Mouse (Mus musculus): Measurements from ENCODE around the gene Sash1. TPM values are rescaled to one million over a fixed set of nuclear protein-coding genes. Genes with fewer than 3 reads are reported as not detected.
A peak's percentile ranks its signal among the peaks of the same experiment; 100 is the strongest.

Gene Sash1
- total and polyA plus RNA-seq, 2 experiments from 2014 or later: 5.0 to 47.4 TPM

DNA sequence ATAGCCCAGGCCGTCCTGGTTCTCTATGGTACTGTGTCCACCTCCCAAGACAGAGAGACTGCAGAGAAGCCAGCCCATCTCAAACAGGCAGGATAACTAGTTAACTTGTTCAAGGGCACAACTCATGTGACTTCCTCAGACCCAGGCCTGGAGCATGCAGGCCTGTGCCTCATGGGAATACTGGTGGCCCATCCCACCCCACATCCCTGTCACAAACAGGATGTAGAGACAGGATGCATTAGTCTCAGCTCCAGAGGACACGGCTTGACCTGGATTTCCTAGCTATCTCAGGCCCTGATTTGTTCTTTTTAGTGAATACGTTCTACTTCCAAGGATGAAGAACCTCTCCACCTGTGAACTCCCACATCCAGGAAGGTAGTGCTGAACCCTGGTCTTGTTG, 80.5 kb downstream of the Sash1 start:
- Histone ChIP-seq H3K4me2 (ENCODE audit: low read depth, low read length, poor library complexity, severe bottlenecking) (no peak overlapping the region), H3K27me3 (ENCODE audit: insufficient read depth, low read length) (no peaks in the 10 kb centered on the region), H3K4me3 (ENCODE audit: low read depth, low read length) (no peak overlapping the region), H3K9ac (replicated peaks; ENCODE audit: low read length, poor library complexity, severe bottlenecking) (no peak overlapping the region), H3K4me1 (ENCODE audit: insufficient read depth, low read length) (peaks cover 16% of the 10 kb centered on the region; the same call in 1 of the 2 replicates), H3K9me3 (ENCODE audit: low read length) (no peaks in the 10 kb centered on the region), H3K27ac (ENCODE audit: low read depth, low read length) (no peak overlapping the region), H3K36me3 (ENCODE audit: insufficient read depth, low read length) (no peaks in the 10 kb centered on the region)
- 99% methylated on average over 3 of the region's 3 CpGs for WGBS
- TF ChIP-seq CTCF (IDR thresholded peaks at IDR 0.05): no peak
- DNase-seq (ENCODE audit: low spot score) (no peak), ATAC-seq (ENCODE audit: low FRiP score) (no peak)

DNA sequence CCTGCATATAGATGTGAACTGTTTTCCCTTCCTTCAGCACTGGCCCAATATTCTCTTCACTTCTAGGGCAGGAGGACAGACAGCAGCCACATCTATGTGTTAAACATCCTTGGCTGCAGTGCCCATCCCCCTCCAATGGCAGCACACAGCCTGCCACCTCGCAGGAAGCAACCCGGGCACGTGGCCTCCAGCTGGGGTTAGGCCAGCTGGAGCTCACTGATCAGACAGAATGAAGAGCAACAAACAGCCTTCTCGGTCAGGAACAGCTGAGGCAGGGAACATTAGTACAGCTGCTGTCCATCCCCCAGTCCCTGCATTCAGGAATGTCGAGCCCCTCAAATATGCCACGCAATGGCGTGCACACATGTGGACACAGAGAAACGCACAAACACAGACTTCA, 81.6 kb downstream of the Sash1 start:
- TF ChIP-seq CTCF (IDR thresholded peaks at IDR 0.05): no peak
- 24% methylated on average over 8 of the region's 8 CpGs for WGBS
- Histone ChIP-seq H3K4me2 (ENCODE audit: low read depth, low read length, poor library complexity, severe bottlenecking) (no peak overlapping the region), H3K36me3 (ENCODE audit: insufficient read depth, low read length) (no peaks in the 10 kb centered on the region), H3K27ac (ENCODE audit: low read depth, low read length) (no peak overlapping the region), H3K27me3 (ENCODE audit: insufficient read depth, low read length) (no peaks in the 10 kb centered on the region), H3K4me3 (ENCODE audit: low read depth, low read length) (no peak overlapping the region), H3K9ac (replicated peaks; ENCODE audit: low read length, poor library complexity, severe bottlenecking) (no peak overlapping the region), H3K9me3 (ENCODE audit: low read length) (no peaks in the 10 kb centered on the region), H3K4me1 (ENCODE audit: insufficient read depth, low read length) (peaks cover 19% of the 10 kb centered on the region; the same call in 1 of the 2 replicates)
- ATAC-seq (ENCODE audit: low FRiP score) (no peak), DNase-seq (ENCODE audit: low spot score) (peak; percentile 48)

DNA sequence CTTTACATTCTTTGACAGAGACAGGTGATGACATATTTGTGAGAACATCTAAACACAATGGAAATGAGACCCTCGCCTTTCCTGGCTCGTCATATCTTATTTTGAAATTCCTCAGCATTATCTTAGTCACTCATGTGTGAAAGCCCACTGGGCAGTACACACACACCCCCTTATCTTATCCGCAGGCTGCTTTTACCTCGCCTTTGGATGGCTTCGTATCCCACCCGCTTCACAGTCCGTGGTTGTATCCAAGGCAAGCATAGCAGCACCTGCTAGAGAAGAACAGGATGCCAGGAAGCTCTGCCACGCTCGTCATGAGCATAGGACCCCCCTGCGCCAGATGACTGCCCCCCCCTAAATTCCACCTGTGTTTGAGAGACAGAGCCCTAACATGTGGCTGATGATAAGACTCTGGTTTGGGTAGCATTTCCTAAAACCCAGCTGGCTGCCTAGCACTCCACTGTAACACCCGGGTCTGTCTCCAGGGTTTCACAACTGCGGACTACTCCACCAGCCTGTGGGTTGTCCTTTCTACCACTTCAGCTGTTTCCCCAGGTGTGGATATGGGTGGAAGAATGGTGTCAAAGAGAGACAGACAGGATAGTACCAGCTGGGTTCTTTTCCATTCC, 84.0 kb downstream of the Sash1 start:
- no peaks in the 10 kb centered on the region for H3K9me3 ChIP-seq (ENCODE audit: low read length)
- no peak for DNase-seq (ENCODE audit: low spot score)
- no peak overlapping the region for H3K9ac ChIP-seq (replicated peaks; ENCODE audit: low read length, poor library complexity, severe bottlenecking)
- H3K4me2 ChIP-seq (ENCODE audit: low read depth, low read length, poor library complexity, severe bottlenecking): no peak overlapping the region
- no peaks in the 10 kb centered on the region for H3K27me3 ChIP-seq (ENCODE audit: insufficient read depth, low read length)
- TF ChIP-seq CTCF (IDR thresholded peaks at IDR 0.05): no peak
- 64% methylated on average over 12 of the region's 12 CpGs for WGBS
- H3K4me1 ChIP-seq (ENCODE audit: insufficient read depth, low read length): peaks cover 19% of the 10 kb centered on the region; the same call in 1 of the 2 replicates
- peak; percentile 50; the same call in 1 of the 2 replicates for ATAC-seq (ENCODE audit: low FRiP score)
- peak overlapping the region; percentile 65 for H3K27ac ChIP-seq (ENCODE audit: low read depth, low read length)
- no peaks in the 10 kb centered on the region for H3K36me3 ChIP-seq (ENCODE audit: insufficient read depth, low read length)
- H3K4me3 ChIP-seq (ENCODE audit: low read depth, low read length): no peak overlapping the region

DNA sequence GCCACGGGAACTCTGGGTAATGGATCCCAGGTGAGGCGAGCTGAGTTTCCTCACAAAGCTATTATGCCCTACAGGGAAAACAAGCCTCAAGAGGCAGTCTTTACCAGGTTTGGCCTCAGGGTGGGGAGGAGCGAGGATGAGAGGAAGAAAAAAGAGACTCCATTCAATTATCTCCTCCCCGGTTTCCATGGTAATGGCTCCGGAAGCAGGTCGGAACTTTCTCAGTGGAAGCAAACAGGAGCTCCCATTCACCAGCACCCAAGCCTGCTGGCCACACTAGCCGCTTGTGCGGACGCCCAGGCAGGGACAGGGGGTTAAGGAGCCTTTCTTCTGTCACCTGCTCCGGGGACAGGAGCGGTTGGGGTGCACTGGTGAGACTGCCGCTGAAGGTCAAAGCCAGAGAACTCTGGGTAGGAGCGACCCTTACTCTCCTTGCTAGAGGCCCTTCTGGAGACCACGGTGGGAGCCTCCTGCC, 84.7 kb downstream of the Sash1 start:
- H3K27me3 ChIP-seq (ENCODE audit: insufficient read depth, low read length): no peaks in the 10 kb centered on the region
- peaks cover 19% of the 10 kb centered on the region; the same call in 1 of the 2 replicates for H3K4me1 ChIP-seq (ENCODE audit: insufficient read depth, low read length)
- H3K9ac ChIP-seq (replicated peaks; ENCODE audit: low read length, poor library complexity, severe bottlenecking): no peak overlapping the region; the same call in 1 of the 2 replicates
- H3K4me2 ChIP-seq (ENCODE audit: low read depth, low read length, poor library complexity, severe bottlenecking): peak overlapping the region; percentile 37
- no peaks in the 10 kb centered on the region for H3K9me3 ChIP-seq (ENCODE audit: low read length)
- 14% methylated on average over 14 of the region's 14 CpGs for WGBS
- peak overlapping the region; percentile 65 for H3K27ac ChIP-seq (ENCODE audit: low read depth, low read length)
- H3K36me3 ChIP-seq (ENCODE audit: insufficient read depth, low read length): no peaks in the 10 kb centered on the region
- DNase-seq (ENCODE audit: low spot score) (peak; percentile 85), ATAC-seq (ENCODE audit: low FRiP score) (peak; percentile 84)
- peak overlapping the region; percentile 17; the same call in 1 of the 2 replicates for H3K4me3 ChIP-seq (ENCODE audit: low read depth, low read length)
- TF ChIP-seq CTCF (IDR thresholded peaks at IDR 0.05): peak; percentile 66

DNA sequence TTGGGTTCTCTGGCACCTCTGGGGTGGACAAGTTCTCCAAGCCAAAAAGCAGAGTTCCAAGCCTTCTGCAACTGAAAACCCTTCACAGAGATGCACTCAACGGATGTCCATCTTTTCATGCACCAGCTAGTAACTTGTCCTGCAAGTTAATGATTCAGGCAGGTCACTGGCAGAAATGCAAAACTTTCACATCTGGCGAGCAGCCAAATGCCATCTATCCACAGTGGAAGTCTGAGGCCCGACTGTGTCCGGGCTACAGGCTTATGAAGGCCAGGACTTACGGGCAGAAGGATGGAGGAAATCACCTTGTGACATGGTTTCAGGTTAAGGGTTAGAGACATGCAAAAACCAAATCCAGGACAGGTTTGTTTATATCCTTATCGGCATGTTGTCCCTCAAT, 88.0 kb downstream of the Sash1 start:
- peaks cover 16% of the 10 kb centered on the region; the same call in 1 of the 2 replicates for H3K4me1 ChIP-seq (ENCODE audit: insufficient read depth, low read length)
- DNase-seq (ENCODE audit: low spot score) (peak; percentile 55), ATAC-seq (ENCODE audit: low FRiP score) (no peak)
- H3K9ac ChIP-seq (replicated peaks; ENCODE audit: low read length, poor library complexity, severe bottlenecking): no peak overlapping the region
- H3K9me3 ChIP-seq (ENCODE audit: low read length): no peaks in the 10 kb centered on the region
- no peak overlapping the region for H3K27ac ChIP-seq (ENCODE audit: low read depth, low read length)
- H3K27me3 ChIP-seq (ENCODE audit: insufficient read depth, low read length): no peaks in the 10 kb centered on the region
- H3K4me3 ChIP-seq (ENCODE audit: low read depth, low read length): no peak overlapping the region
- TF ChIP-seq CTCF (IDR thresholded peaks at IDR 0.05): no peak
- H3K36me3 ChIP-seq (ENCODE audit: insufficient read depth, low read length): no peaks in the 10 kb centered on the region
- 76% methylated on average over 6 of the region's 6 CpGs for WGBS
- H3K4me2 ChIP-seq (ENCODE audit: low read depth, low read length, poor library complexity, severe bottlenecking): no peak overlapping the region

DNA sequence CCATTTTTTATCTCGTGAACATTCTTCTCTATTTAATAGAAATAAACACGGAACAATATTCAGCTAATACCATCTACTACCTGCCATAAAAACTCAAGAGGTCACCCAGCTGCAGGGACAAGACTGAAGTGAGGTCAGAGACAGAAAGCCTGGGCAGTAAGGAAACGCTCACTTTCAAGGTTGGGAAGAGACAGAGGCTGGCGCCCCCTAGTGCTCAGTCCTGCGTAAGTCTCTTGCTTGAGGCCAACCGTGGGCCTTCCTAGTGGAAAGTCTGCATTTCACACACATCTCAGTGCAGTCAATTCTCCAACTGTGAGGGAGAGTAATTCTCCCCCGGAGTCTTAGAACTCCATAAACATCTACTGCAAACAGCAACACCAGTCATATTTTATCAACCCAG, 90.5 kb downstream of the Sash1 start:
- Histone ChIP-seq H3K27me3 (ENCODE audit: insufficient read depth, low read length) (no peaks in the 10 kb centered on the region), H3K4me2 (ENCODE audit: low read depth, low read length, poor library complexity, severe bottlenecking) (no peak overlapping the region), H3K27ac (ENCODE audit: low read depth, low read length) (no peak overlapping the region), H3K4me1 (ENCODE audit: insufficient read depth, low read length) (0 out of 2 replicates have a peak, but pooled peaks cover 2% of the 10 kb centered on the region), H3K9me3 (ENCODE audit: low read length) (no peaks in the 10 kb centered on the region), H3K9ac (replicated peaks; ENCODE audit: low read length, poor library complexity, severe bottlenecking) (no peak overlapping the region), H3K4me3 (ENCODE audit: low read depth, low read length) (no peak overlapping the region), H3K36me3 (ENCODE audit: insufficient read depth, low read length) (no peaks in the 10 kb centered on the region)
- ATAC-seq (ENCODE audit: low FRiP score) (no peak), DNase-seq (ENCODE audit: low spot score) (peak; percentile 78)
- peak; percentile 76 for TF ChIP-seq CTCF (IDR thresholded peaks at IDR 0.05)
- 50% methylated on average over 7 of the region's 7 CpGs for WGBS
